Mouse (Mus musculus): ENCODE data around the gene Dock9.

DNA sequence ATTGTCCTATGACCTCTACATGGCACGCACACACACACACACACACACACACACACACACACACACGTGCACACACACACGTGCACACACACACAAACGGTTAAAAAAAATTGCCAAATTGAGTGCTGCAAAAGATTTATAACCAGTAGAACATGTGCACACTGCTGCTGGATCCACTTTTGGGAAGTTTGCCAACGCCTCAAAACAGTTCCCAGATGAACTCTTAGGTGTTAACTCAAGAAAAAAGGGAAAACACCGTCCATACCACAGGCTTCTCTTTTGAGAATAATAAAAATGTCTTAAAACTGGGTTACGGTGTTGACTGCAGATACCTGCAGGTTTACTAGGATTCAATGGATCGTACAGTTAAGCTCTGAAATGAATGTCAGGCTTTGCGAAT is 48.0 kb downstream of the Dock9 start:
- no peak for TF ChIP-seq CTCF (IDR thresholded peaks at IDR 0.05; ENCODE audit: low read depth)
- TF ChIP-seq EP300 (IDR thresholded peaks at IDR 0.05; ENCODE audit: low read depth): no peak

Measured in heart, postnatal 0 days (tissue).